Mouse (Mus musculus): ENCODE measurements at regions not wholly inside any gene's neighbourhood (a gene's known extent, or its start where the extent isn't known, plus 50 kb on each side); places are given as distances from the start of the nearest gene placed in this dataset.
"Not testable (repeated sequence)": the region's sequence is repeated elsewhere in the genome, so short reads cannot be mapped to it uniquely, and the experiment has no call there.

GRCm38 (mm10) chr17:7532618-7533017 lies 147.4 kb upstream of the Unc93a2 start:
- ATAC-seq (ENCODE audit: low FRiP score, low read depth): no peak
- no peak overlapping the region for H3K4me3 ChIP-seq
- no peak overlapping the region for H3K27ac ChIP-seq (replicated peaks)
- no peak overlapping the region for H3K4me2 ChIP-seq
- H3K36me3 ChIP-seq: no peaks in the 10 kb centered on the region
- no peaks in the 10 kb centered on the region for H3K27me3 ChIP-seq
- 87% methylated on average over 3 of the region's 3 CpGs for WGBS
- H3K9ac ChIP-seq: no peak overlapping the region
- H3K9me3 ChIP-seq: no peaks in the 10 kb centered on the region
- H3K4me1 ChIP-seq (replicated peaks): no peaks in the 10 kb centered on the region

- no peaks in the 10 kb centered on the region for H3K9me3 ChIP-seq
- H3K27ac ChIP-seq (replicated peaks): no peak overlapping the region
- H3K4me3 ChIP-seq: no peak overlapping the region
- H3K36me3 ChIP-seq: no peaks in the 10 kb centered on the region
- H3K27me3 ChIP-seq: no peaks in the 10 kb centered on the region
- no peak overlapping the region for H3K4me2 ChIP-seq
- ATAC-seq (ENCODE audit: low FRiP score, low read depth): no peak
- no peak overlapping the region for H3K9ac ChIP-seq
- H3K4me1 ChIP-seq (replicated peaks): no peaks in the 10 kb centered on the region
- 38% methylated on average over 5 of the region's 5 CpGs for WGBS
Observed at GRCm38 (mm10) chr17:7529304-7529703, 144.0 kb upstream of the Unc93a2 start.

GRCm38 (mm10) chr17:7527681-7528080 lies 142.4 kb upstream of the Unc93a2 start:
- H3K9me3 ChIP-seq: no peaks in the 10 kb centered on the region
- no peaks in the 10 kb centered on the region for H3K4me1 ChIP-seq (replicated peaks)
- H3K27me3 ChIP-seq: no peaks in the 10 kb centered on the region
- 83% methylated on average over 3 of the region's 3 CpGs for WGBS
- no peaks in the 10 kb centered on the region for H3K36me3 ChIP-seq
- no peak overlapping the region for H3K27ac ChIP-seq (replicated peaks)
- H3K4me2 ChIP-seq: no peak overlapping the region
- ATAC-seq (ENCODE audit: low FRiP score, low read depth): no peak
- H3K9ac ChIP-seq: no peak overlapping the region
- no peak overlapping the region for H3K4me3 ChIP-seq

- H3K4me3 ChIP-seq; H3K27ac ChIP-seq (replicated peaks); H3K4me1 ChIP-seq (replicated peaks); H3K4me2 ChIP-seq; ATAC-seq (ENCODE audit: low FRiP score, low read depth); H3K27me3 ChIP-seq; H3K9ac ChIP-seq; H3K9me3 ChIP-seq; H3K36me3 ChIP-seq: not testable (repeated sequence)
- 96% methylated on average over 11 of the region's 11 CpGs for WGBS
Observed at GRCm38 (mm10) chr17:7524497-7524896, 139.2 kb upstream of the Unc93a2 start.

- Histone ChIP-seq H3K4me1 (replicated peaks) (no peaks in the 10 kb centered on the region), H3K9ac (no peak overlapping the region), H3K4me2 (no peak overlapping the region), H3K9me3 (no peaks in the 10 kb centered on the region), H3K36me3 (no peaks in the 10 kb centered on the region), H3K4me3 (no peak overlapping the region), H3K27ac (replicated peaks) (peak overlapping the region; percentile 67), H3K27me3 (no peaks in the 10 kb centered on the region)
- ATAC-seq (ENCODE audit: low FRiP score, low read depth): peak; percentile 75
- WGBS: 55% methylated on average over 10 of the region's 10 CpGs
Observed at GRCm38 (mm10) chr17:7521127-7521526, 135.9 kb upstream of the Unc93a2 start.

Measured in hindbrain, embryonic 15.5 days (tissue).